Mouse (Mus musculus): ENCODE measurements at regions not wholly inside any gene's neighbourhood (a gene's known extent, or its start where the extent isn't known, plus 50 kb on each side); places are given as distances from the start of the nearest gene placed in this dataset.

DNA sequence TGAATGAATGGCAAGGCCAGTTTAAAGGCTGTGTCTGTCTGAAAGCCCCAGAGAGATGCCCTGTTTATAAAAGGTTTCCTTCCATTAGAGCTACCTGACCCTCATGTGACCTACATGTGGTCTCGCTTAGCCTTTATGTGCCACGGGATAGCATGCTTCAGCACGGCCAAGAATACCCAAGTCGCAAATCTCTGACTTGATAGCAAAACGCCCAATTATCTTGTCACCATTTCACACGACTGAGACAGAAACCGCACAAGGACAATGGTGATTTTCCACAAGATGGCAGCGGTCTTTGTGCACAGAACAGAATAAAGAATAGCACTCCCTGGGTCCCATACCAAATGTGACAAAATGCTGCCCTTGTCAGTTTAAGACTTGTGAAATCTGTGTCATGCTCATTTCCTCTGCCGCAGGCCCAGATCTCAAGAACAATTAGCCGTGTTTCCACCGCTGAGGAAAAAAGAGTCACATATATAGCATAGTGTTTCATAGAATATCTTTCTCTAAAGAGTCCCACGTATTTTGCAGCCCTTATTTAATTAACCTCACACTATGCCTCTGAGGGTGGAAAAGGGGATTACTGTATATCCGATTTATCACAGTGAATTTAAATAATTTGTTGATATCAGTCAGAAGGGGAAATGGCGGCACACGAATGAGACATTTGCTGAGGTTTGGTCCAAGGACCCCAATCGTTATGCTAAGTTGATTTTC lies 118.3 kb upstream of the Cwc22 start:
- no peak for TF ChIP-seq MAFK (IDR thresholded peaks at IDR 0.05; ENCODE audit: insufficient read depth, low read depth, low read length)
- TF ChIP-seq HCFC1 (IDR thresholded peaks at IDR 0.05; ENCODE audit: borderline replicate concordance, insufficient read depth, low read length) = no peak
- no peak for TF ChIP-seq CHD2 (IDR thresholded peaks at IDR 0.05; ENCODE audit: low read depth, low read length)
- TF ChIP-seq ZC3H11A (IDR thresholded peaks at IDR 0.05; ENCODE audit: borderline replicate concordance, low read depth, low read length) = no peak
- TF ChIP-seq ZNF384 (IDR thresholded peaks at IDR 0.05; ENCODE audit: low read depth, low read length) = no peak
- no peaks in the 10 kb centered on the region for H3K9me3 ChIP-seq (ENCODE audit: control insufficient read depth, insufficient read depth, low read depth, low read length)
- in situ Hi-C loops (cut with MboI; ENCODE audit: low sequenced_read_pairs in 2 of 2, unreplicated experiment in 2 of 2) = no loop called here
- H3K27ac ChIP-seq (ENCODE audit: insufficient read depth, low read depth, low read length, poor library complexity, severe bottlenecking) = no peak overlapping the region
- no peak overlapping the region for H3K9ac ChIP-seq (ENCODE audit: insufficient read depth, low read depth, low read length, poor library complexity, severe bottlenecking)
- H3K36me3 ChIP-seq (ENCODE audit: control insufficient read depth, insufficient read depth, low read length, poor library complexity, severe bottlenecking) = no peaks in the 10 kb centered on the region
- H3K4me3 ChIP-seq (ENCODE audit: insufficient read depth in 1 of 2, low read depth in 1 of 2, low read length in 2 of 2, poor library complexity in 1 of 2, severe bottlenecking in 1 of 2) = no peak overlapping the region
- no peaks in the 10 kb centered on the region for H3K4me1 ChIP-seq (ENCODE audit: control insufficient read depth in 2 of 2, insufficient read depth in 2 of 2, low read length in 2 of 2, poor library complexity in 1 of 2)
- DNase-seq (ENCODE audit: low read depth, low spot score) = no peak

DNA sequence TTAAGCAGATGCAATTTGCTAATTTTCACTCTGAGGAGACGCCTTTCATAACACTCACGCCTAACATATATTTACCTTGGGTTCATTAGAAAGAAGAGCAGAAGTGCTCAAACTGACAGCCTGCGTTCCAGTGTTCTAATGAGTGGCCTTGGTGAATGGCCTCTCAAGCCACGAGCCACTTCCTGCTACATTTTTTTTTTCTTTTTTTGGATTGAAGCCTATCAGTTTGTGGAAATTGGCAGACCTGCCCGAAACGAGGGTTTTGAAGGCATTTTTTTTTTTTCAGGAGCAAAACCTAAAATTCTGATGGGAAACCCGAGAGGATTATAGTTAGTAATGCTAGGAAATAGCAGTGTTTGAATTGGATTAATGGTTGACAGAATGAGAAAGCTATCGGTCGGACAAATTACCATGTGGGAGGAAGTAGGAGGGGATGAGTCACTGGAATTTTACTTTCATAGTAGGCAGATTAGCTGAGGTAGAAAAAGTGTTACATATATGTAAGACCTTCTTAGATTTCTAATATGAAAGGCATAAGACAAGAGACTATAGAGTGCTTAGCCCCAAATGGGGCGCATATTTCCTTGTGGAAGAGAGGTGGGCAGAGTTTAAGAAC lies 113.7 kb upstream of the Cwc22 start:
- in situ Hi-C loops (cut with MboI; ENCODE audit: low sequenced_read_pairs in 2 of 2, unreplicated experiment in 2 of 2) = no loop called here
- H3K9ac ChIP-seq (ENCODE audit: insufficient read depth, low read depth, low read length, poor library complexity, severe bottlenecking) = no peak overlapping the region
- TF ChIP-seq HCFC1 (IDR thresholded peaks at IDR 0.05; ENCODE audit: borderline replicate concordance, insufficient read depth, low read length) = no peak
- no peak for TF ChIP-seq ZNF384 (IDR thresholded peaks at IDR 0.05; ENCODE audit: low read depth, low read length)
- TF ChIP-seq CHD2 (IDR thresholded peaks at IDR 0.05; ENCODE audit: low read depth, low read length) = no peak
- no peak for TF ChIP-seq ZC3H11A (IDR thresholded peaks at IDR 0.05; ENCODE audit: borderline replicate concordance, low read depth, low read length)
- no peaks in the 10 kb centered on the region for H3K9me3 ChIP-seq (ENCODE audit: control insufficient read depth, insufficient read depth, low read depth, low read length)
- H3K36me3 ChIP-seq (ENCODE audit: control insufficient read depth, insufficient read depth, low read length, poor library complexity, severe bottlenecking) = no peaks in the 10 kb centered on the region
- no peak overlapping the region for H3K4me3 ChIP-seq (ENCODE audit: insufficient read depth in 1 of 2, low read depth in 1 of 2, low read length in 2 of 2, poor library complexity in 1 of 2, severe bottlenecking in 1 of 2)
- H3K27ac ChIP-seq (ENCODE audit: insufficient read depth, low read depth, low read length, poor library complexity, severe bottlenecking) = no peak overlapping the region
- no peaks in the 10 kb centered on the region for H3K4me1 ChIP-seq (ENCODE audit: control insufficient read depth in 2 of 2, insufficient read depth in 2 of 2, low read length in 2 of 2, poor library complexity in 1 of 2)
- no peak for DNase-seq (ENCODE audit: low read depth, low spot score)

DNA sequence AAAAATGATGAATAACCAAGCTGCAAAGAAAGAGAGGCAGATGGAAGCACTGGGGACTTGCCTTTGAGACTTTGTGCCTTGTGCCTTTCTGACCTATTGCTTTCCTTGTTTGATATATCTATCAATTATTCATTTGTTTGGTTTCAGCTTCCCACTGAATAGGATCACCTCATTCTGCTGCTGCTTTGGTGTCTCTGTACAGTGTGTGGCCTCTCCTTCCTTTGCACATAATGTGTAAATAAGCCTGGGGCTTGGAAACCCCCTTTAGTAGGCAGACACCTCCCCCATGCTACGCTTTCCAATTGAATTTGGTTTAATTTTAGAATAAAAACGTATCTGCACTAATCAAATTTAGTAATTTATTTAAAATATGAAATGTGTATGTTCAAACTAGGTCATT lies 112.8 kb upstream of the Cwc22 start:
- DNase-seq (ENCODE audit: low read depth, low spot score) = no peak
- Histone ChIP-seq H3K9me3 (ENCODE audit: control insufficient read depth, insufficient read depth, low read depth, low read length) (no peaks in the 10 kb centered on the region), H3K36me3 (ENCODE audit: control insufficient read depth, insufficient read depth, low read length, poor library complexity, severe bottlenecking) (no peaks in the 10 kb centered on the region), H3K9ac (ENCODE audit: insufficient read depth, low read depth, low read length, poor library complexity, severe bottlenecking) (no peak overlapping the region), H3K4me1 (ENCODE audit: control insufficient read depth in 2 of 2, insufficient read depth in 2 of 2, low read length in 2 of 2, poor library complexity in 1 of 2) (no peaks in the 10 kb centered on the region), H3K27ac (ENCODE audit: insufficient read depth, low read depth, low read length, poor library complexity, severe bottlenecking) (no peak overlapping the region), H3K4me3 (ENCODE audit: insufficient read depth in 1 of 2, low read depth in 1 of 2, low read length in 2 of 2, poor library complexity in 1 of 2, severe bottlenecking in 1 of 2) (no peak overlapping the region)
- in situ Hi-C loops (cut with MboI; ENCODE audit: low sequenced_read_pairs in 2 of 2, unreplicated experiment in 2 of 2) = no loop called here
- TF ChIP-seq HCFC1 (IDR thresholded peaks at IDR 0.05; ENCODE audit: borderline replicate concordance, insufficient read depth, low read length) (no peak), CHD2 (IDR thresholded peaks at IDR 0.05; ENCODE audit: low read depth, low read length) (no peak), ZC3H11A (IDR thresholded peaks at IDR 0.05; ENCODE audit: borderline replicate concordance, low read depth, low read length) (no peak), MAFK (IDR thresholded peaks at IDR 0.05; ENCODE audit: insufficient read depth, low read depth, low read length) (no peak), ZNF384 (IDR thresholded peaks at IDR 0.05; ENCODE audit: low read depth, low read length) (no peak)

DNA sequence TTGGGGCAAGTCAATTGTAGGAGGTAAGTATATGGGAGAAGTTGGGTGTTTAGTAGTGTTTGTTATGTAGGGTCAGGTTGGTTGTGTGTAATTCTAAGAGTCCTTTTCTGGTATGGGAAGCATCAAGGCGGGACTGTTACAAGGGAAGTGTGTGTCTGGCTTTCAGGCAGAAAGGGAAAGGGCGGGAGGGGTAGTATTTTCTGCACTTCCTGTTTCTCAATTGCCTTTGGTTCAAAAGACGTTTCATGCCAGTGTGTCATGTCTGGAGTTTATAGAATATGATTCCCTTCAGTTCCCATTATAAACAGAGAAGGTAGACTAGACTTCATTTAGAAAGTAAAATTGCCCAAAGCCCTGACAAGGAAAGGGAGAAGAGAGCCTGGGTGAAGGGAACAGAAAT lies 107.7 kb upstream of the Cwc22 start:
- Histone ChIP-seq H3K36me3 (ENCODE audit: control insufficient read depth, insufficient read depth, low read length, poor library complexity, severe bottlenecking) (no peaks in the 10 kb centered on the region), H3K27ac (ENCODE audit: insufficient read depth, low read depth, low read length, poor library complexity, severe bottlenecking) (no peak overlapping the region), H3K4me1 (ENCODE audit: control insufficient read depth in 2 of 2, insufficient read depth in 2 of 2, low read length in 2 of 2, poor library complexity in 1 of 2) (no peaks in the 10 kb centered on the region), H3K9ac (ENCODE audit: insufficient read depth, low read depth, low read length, poor library complexity, severe bottlenecking) (no peak overlapping the region), H3K4me3 (ENCODE audit: insufficient read depth in 1 of 2, low read depth in 1 of 2, low read length in 2 of 2, poor library complexity in 1 of 2, severe bottlenecking in 1 of 2) (no peak overlapping the region), H3K9me3 (ENCODE audit: control insufficient read depth, insufficient read depth, low read depth, low read length) (no peaks in the 10 kb centered on the region)
- no peak for TF ChIP-seq MAFK (IDR thresholded peaks at IDR 0.05; ENCODE audit: insufficient read depth, low read depth, low read length)
- TF ChIP-seq ZNF384 (IDR thresholded peaks at IDR 0.05; ENCODE audit: low read depth, low read length) = no peak
- TF ChIP-seq CHD2 (IDR thresholded peaks at IDR 0.05; ENCODE audit: low read depth, low read length) = no peak
- TF ChIP-seq ZC3H11A (IDR thresholded peaks at IDR 0.05; ENCODE audit: borderline replicate concordance, low read depth, low read length) = no peak
- no peak for TF ChIP-seq HCFC1 (IDR thresholded peaks at IDR 0.05; ENCODE audit: borderline replicate concordance, insufficient read depth, low read length)
- in situ Hi-C loops (cut with MboI; ENCODE audit: low sequenced_read_pairs in 2 of 2, unreplicated experiment in 2 of 2) = no loop called here
- DNase-seq (ENCODE audit: low read depth, low spot score) = no peak
